Mouse (Mus musculus): ENCODE measurements at regions not wholly inside any gene's neighbourhood (a gene's known extent, or its start where the extent isn't known, plus 50 kb on each side); places are given as distances from the start of the nearest gene placed in this dataset.

DNA sequence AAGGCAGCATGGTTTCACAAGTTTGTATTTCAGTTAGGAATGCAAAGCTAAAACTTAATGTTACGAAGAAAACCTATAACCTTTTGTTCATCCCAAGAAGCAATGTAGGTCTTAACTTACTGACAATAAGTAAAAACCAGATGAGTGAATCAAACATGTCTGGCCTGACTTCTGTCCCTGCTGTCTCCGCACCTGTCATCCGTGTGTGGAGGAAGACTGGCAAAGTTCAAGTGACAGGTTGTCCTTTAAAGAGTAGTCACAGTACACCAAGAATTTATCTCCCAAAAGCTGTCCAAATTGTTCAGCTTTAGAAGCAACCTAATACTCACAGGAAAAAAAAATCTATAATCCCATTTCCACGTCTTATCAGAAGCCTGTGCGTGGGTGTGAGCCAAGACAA is 146.3 kb upstream of the Gm10181 start:
- DNase-seq (ENCODE audit: low spot score in 2 of 2) = no peak

- no peak for DNase-seq (ENCODE audit: low spot score in 2 of 2)
Measured at GRCm38 (mm10) chr9:24943830-24944229, 145.4 kb upstream of the Gm10181 start.

- no peak for DNase-seq (ENCODE audit: low spot score in 2 of 2)
Measured at GRCm38 (mm10) chr9:24952516-24952915, 136.7 kb upstream of the Gm10181 start.

GRCm38 (mm10) chr9:24955641-24956040 is 133.6 kb upstream of the Gm10181 start:
- DNase-seq (ENCODE audit: low spot score in 2 of 2) = no peak

- no peak for DNase-seq (ENCODE audit: low spot score in 2 of 2)
Measured at GRCm38 (mm10) chr9:24956566-24956965, 132.7 kb upstream of the Gm10181 start.

DNA sequence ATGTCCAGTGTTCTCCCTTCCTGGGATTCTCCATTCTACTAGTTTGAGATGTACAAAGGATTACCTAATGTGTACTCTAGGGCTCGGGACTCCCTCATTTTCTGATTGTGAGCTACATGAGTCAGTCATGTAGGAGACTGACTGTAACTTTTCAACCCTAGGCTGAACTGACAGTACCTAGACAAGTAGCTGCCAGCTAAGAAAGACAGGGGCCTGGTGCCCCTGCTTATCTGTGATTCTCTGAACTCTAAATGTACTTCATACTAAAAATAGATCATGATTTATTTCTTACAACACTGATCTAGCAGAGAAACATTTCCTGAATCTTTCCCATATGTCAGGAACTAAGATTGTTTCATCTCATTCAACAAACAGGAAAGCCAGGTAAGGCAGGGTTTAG is 125.9 kb upstream of the Gm10181 start:
- no peak for DNase-seq (ENCODE audit: low spot score in 2 of 2)

- no peak for DNase-seq (ENCODE audit: low spot score in 2 of 2)
Measured at GRCm38 (mm10) chr9:24967571-24967970, 121.7 kb upstream of the Gm10181 start.

DNA sequence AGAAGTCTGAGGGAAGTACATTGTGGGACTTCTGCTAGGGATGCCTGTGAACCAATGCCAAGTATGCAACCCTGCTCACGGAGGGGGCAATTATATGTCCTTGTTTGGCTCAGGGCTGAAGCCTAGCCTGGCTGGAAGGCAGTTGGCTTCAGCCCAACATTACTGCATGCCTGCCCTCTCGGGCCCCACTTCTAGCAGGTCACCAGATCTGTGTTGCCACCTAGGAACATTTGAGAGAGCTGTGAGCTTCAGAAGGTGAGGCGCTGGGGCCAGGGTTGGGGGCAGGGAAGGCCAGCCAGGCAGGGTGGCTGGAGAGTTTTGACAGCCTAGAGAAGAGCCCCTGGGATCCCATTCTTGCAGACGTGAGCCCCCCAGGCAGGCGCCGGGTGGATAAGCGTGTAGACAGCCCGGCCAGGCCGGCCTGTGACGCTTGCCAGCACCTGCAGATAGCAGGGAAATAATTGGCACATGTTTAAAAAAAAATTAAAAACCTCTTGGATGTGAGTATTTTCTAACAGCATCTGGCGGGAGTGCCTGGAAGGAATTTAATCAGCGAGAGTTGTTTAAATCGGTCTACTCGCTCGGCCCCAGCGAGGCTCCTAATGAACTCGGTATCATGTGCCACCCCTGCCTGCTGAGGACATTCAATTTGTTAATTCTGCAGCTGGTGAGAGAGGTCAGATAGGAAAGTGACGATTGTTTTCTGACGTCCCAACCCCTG is 115.0 kb upstream of the Gm10181 start:
- DNase-seq (ENCODE audit: low spot score in 2 of 2) = no peak

DNA sequence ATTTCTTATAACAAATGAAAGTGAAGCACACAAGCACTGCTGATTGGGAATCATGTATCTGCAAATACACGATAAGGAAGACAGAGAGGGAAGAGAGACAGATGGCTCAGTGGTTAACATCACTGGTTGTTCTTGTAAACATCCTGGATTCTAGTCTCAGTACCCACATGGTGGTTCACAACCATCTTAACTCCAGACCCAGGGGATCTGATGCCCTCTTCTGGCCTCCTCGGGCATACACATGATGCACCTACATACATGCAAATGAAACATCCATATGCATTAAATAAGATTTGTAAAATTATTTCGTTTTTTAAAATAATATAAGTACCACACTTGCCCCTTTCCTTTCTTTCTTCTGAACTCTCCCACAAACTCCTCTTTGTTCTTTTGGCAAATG is 106.4 kb upstream of the Gm10181 start:
- no peak for DNase-seq (ENCODE audit: low spot score in 2 of 2)

DNA sequence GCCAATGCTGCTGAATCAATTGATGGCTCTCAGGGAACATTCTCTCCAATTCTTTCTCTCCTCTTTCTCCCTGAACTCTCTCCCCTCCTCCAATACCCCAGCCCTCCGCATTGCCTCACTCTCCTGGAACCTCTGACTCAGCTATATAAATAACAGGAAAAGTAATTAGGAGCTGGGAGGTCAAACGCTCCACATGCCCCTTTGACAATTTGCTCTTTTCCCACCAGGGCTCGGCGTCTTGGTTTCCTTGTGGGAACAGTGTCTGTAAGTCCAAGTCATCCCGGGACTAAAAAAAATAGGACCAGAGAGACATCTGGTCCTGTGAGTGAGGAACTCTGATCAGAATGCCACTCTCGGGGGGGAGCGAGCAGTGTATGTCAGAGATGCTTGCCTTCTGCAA is 94.7 kb upstream of the Gm10181 start:
- DNase-seq (ENCODE audit: low spot score in 2 of 2) = no peak

DNA sequence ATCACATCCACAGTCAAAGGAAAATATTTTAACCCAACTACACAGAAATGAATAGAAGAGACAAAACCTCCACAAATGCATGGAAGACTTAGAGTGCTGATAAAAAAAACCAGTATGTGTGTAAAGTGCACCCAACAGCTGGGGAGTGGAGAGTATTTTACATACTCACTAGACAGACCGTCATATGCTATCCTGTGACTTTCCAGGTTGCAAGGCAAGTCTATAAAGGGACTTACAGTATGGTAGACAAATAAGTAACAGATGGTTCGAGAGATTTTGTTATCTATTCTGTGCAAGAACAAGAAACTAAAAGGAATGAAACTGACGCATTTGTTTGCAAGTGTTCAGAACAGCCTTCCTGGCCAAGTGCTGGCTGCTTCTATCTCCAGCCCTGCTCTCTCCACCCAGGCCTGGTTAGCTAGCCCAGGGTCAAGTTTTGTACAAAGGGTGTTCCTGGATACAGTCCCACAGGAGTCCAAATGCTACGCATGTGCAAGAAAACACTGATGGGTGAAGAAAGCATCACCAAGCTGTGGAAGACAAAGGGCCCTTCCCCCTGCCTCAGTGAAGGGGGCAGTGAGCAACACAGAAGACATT is 68.0 kb upstream of the Gm10181 start:
- DNase-seq (ENCODE audit: low spot score in 2 of 2) = no peak

- no peak for DNase-seq (ENCODE audit: low spot score in 2 of 2)
Measured at GRCm38 (mm10) chr9:25022439-25022838, 66.8 kb upstream of the Gm10181 start.

GRCm38 (mm10) chr9:25024486-25024885 is 64.7 kb upstream of the Gm10181 start:
- DNase-seq (ENCODE audit: low spot score in 2 of 2) = no peak

GRCm38 (mm10) chr9:25027581-25027980 is 61.6 kb upstream of the Gm10181 start:
- peak; percentile 65 to 80 for DNase-seq (ENCODE audit: low spot score in 2 of 2)

DNA sequence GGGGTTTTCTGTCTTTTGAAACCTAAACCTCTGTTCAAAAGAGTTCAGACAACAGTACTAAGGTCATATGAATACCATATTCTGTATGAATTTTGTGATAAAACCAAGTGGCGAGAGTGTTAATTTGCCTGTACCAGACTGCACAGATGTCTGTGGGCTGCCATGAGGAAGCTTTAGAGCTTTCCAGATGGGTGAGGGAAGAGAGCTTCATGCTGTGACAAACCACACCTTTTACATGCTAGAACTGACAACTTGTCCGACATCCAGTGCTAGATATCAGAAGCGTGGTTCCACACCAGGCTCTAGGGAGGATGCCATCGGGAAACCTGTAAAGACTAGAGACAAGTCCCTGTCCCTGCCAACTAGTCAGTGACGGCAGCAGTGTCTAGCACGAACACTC is 60.9 kb upstream of the Gm10181 start:
- peak; percentile 36 to 57 for DNase-seq (ENCODE audit: low spot score in 2 of 2)

- no peak for DNase-seq (ENCODE audit: low spot score in 2 of 2)
Measured at GRCm38 (mm10) chr9:25031466-25031865, 57.8 kb upstream of the Gm10181 start.
